Mouse (Mus musculus): Measurements from ENCODE around the gene Phlpp2. TPM values are rescaled to one million over a fixed set of nuclear protein-coding genes. Genes with fewer than 3 reads are reported as not detected.
"Not testable (repeated sequence)": the region's sequence is repeated elsewhere in the genome, so short reads cannot be mapped to it uniquely, and the experiment has no call there.

Gene Phlpp2
- polyA plus RNA-seq, 1 experiment from 2014 or later, result 5.2 TPM

GRCm38 (mm10) chr8:109868680-109869361, 479 bp downstream of the Phlpp2 start:
- no peaks in the 10 kb centered on the region for H3K27me3 ChIP-seq (replicated peaks)
- H3K9ac ChIP-seq, result peak overlapping the region; percentile 89
- WGBS, result under 1% methylated on average over 54 of the region's 78 CpGs
- H3K27ac ChIP-seq, result peak overlapping the region; percentile 92
- H3K36me3 ChIP-seq (replicated peaks), result no peaks in the 10 kb centered on the region
- H3K4me3 ChIP-seq, result peak overlapping the region; percentile 93
- peak; percentile 87 for ATAC-seq (replicated peaks)
- peak overlapping the region; percentile 60 for H3K4me2 ChIP-seq
- peaks cover 24% of the 10 kb centered on the region; the same call in 1 of the 2 replicates for H3K4me1 ChIP-seq
- no peaks in the 10 kb centered on the region for H3K9me3 ChIP-seq

GRCm38 (mm10) chr8:109871056-109871455, 2.7 kb downstream of the Phlpp2 start:
- 91% methylated on average over 1 of the region's 1 CpGs for WGBS
- Histone ChIP-seq H3K36me3 (replicated peaks) (no peaks in the 10 kb centered on the region), H3K27ac (no peak overlapping the region), H3K4me2 (no peak overlapping the region), H3K9me3 (no peaks in the 10 kb centered on the region), H3K4me3 (no peak overlapping the region), H3K9ac (no peak overlapping the region), H3K27me3 (replicated peaks) (no peaks in the 10 kb centered on the region), H3K4me1 (peaks cover 24% of the 10 kb centered on the region; the same call in 1 of the 2 replicates)
- no peak for ATAC-seq (replicated peaks)

DNA sequence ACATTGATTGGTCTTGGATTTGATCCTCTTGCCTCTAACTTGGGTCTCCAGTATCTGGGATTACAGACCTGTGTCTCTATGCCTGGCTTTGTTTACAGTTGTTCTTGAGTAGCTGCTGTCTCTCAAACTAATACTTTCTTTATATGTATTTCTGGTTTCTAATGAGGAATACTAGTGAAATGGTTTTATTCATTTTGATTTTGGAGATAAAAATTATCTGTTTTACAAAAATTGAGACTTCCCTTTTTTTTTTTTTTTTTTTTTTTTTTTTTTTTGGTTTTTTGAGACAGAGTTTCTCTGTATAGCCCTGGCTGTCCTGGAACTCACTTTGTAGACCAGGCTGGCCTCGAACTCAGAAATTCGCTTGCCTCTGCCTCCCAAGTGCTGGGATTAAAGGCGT, 5.5 kb downstream of the Phlpp2 start:
- not testable (repeated sequence) for H3K4me2 ChIP-seq; H3K9ac ChIP-seq; H3K9me3 ChIP-seq; H3K27me3 ChIP-seq (replicated peaks); H3K36me3 ChIP-seq (replicated peaks); H3K4me3 ChIP-seq; H3K27ac ChIP-seq; ATAC-seq (replicated peaks)
- peaks cover 21% of the 10 kb centered on the region; the same call in 1 of the 2 replicates for H3K4me1 ChIP-seq
- 84% methylated on average over 3 of the region's 3 CpGs for WGBS

GRCm38 (mm10) chr8:109880012-109880662, 11.8 kb downstream of the Phlpp2 start:
- H3K4me1 ChIP-seq, result no peaks in the 10 kb centered on the region
- H3K4me2 ChIP-seq, result no peak overlapping the region
- H3K9me3 ChIP-seq, result no peaks in the 10 kb centered on the region
- H3K27me3 ChIP-seq (replicated peaks), result no peaks in the 10 kb centered on the region
- 0 out of 2 replicates have a peak, but pooled peaks cover 10% of the 10 kb centered on the region for H3K36me3 ChIP-seq (replicated peaks)
- H3K9ac ChIP-seq, result no peak overlapping the region
- H3K4me3 ChIP-seq, result no peak overlapping the region
- no peak for ATAC-seq (replicated peaks)
- no peak overlapping the region for H3K27ac ChIP-seq
- 92% methylated on average over 5 of the region's 5 CpGs for WGBS

DNA sequence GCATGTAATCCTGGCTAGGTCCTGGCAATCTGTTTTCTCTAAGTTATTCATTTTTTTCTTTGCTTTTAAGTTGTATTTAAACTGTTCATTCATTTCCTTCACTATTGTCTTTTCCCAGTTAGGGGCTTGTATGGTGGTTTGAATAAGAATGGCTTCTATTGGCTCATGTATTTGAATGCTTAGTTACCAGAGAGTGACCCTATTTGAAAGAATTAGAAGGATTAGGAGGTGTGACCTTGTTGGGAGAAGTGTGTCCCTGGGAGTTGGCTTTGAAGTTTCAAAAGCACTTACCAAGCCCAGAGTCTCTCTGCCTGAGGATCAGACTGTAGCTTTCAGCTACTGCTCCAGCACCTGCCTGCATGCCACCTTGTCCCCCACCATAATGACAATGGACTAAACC, 17.0 kb downstream of the Phlpp2 start:
- Histone ChIP-seq H3K27me3 (replicated peaks) (no peaks in the 10 kb centered on the region), H3K27ac (no peak overlapping the region), H3K4me1 (no peaks in the 10 kb centered on the region), H3K9ac (no peak overlapping the region), H3K4me3 (no peak overlapping the region), H3K36me3 (replicated peaks) (0 out of 2 replicates have a peak, but pooled peaks cover 9% of the 10 kb centered on the region), H3K4me2 (no peak overlapping the region), H3K9me3 (no peaks in the 10 kb centered on the region)
- no peak for ATAC-seq (replicated peaks)

- H3K27ac ChIP-seq, result no peak overlapping the region
- H3K4me1 ChIP-seq, result no peaks in the 10 kb centered on the region
- H3K27me3 ChIP-seq (replicated peaks), result no peaks in the 10 kb centered on the region
- no peaks in the 10 kb centered on the region for H3K9me3 ChIP-seq
- no peak overlapping the region for H3K4me3 ChIP-seq
- peaks cover 15% of the 10 kb centered on the region; the same call in 1 of the 2 replicates for H3K36me3 ChIP-seq (replicated peaks)
- WGBS, result 100% methylated on average over 1 of the region's 1 CpGs
- no peak overlapping the region for H3K9ac ChIP-seq
- ATAC-seq (replicated peaks), result no peak
- no peak overlapping the region for H3K4me2 ChIP-seq
Measured at GRCm38 (mm10) chr8:109889211-109889610, 20.9 kb downstream of the Phlpp2 start.

GRCm38 (mm10) chr8:109890794-109891585, 22.6 kb downstream of the Phlpp2 start:
- Histone ChIP-seq H3K27me3 (replicated peaks) (no peaks in the 10 kb centered on the region), H3K9me3 (no peaks in the 10 kb centered on the region), H3K27ac (no peak overlapping the region), H3K4me2 (no peak overlapping the region), H3K4me3 (no peak overlapping the region), H3K36me3 (replicated peaks) (peaks cover 10% of the 10 kb centered on the region; the same call in 1 of the 2 replicates), H3K4me1 (no peaks in the 10 kb centered on the region), H3K9ac (no peak overlapping the region)
- WGBS, result 94% methylated on average over 3 of the region's 3 CpGs
- no peak for ATAC-seq (replicated peaks)

DNA sequence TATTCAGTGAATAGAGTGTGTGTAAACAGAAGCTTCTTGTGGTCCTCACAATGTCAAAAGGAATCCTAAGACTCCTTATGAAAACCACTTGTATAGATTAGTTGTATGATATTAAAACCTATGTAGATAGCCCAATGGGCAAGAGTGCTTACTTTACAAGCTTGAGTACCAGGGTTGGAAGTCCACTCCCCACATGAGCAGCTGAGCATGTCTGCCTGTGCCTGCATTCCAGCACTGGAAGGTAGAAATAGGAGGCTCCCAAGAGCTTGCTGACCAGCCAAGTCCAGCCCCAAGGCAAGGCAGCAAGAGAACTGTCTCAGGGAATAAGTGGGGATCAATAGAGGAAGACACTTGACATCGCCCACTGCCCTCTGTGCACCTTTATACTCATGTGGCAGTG, 26.3 kb downstream of the Phlpp2 start:
- Histone ChIP-seq H3K36me3 (replicated peaks) (peaks cover 10% of the 10 kb centered on the region; the same call in 1 of the 2 replicates), H3K4me2 (no peak overlapping the region), H3K4me1 (no peaks in the 10 kb centered on the region), H3K27ac (no peak overlapping the region), H3K9ac (no peak overlapping the region), H3K9me3 (no peaks in the 10 kb centered on the region), H3K27me3 (replicated peaks) (no peaks in the 10 kb centered on the region), H3K4me3 (no peak overlapping the region)
- ATAC-seq (replicated peaks), result no peak
- WGBS, result 100% methylated on average over 1 of the region's 1 CpGs

DNA sequence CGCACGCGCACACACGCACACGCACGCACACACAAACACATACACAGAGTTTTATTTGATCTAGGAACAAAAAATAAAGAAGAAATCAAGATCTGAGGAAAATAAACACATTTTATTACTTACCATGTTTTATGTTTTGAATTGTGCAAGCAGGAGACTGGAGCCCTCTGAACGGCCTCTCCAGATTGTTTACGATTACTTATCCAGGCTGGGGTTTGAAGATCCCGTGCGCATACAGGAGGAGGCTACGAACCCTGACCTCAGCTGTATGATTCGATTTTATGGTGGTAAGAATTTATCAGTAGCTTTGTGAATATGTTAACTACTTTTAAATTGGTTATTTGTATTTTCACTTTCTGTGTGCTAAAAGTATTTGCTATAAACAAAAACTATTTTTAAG, 27.0 kb downstream of the Phlpp2 start:
- Histone ChIP-seq H3K9ac (no peak overlapping the region), H3K36me3 (replicated peaks) (peaks cover 10% of the 10 kb centered on the region; the same call in 1 of the 2 replicates), H3K4me1 (no peaks in the 10 kb centered on the region), H3K9me3 (no peaks in the 10 kb centered on the region), H3K27me3 (replicated peaks) (no peaks in the 10 kb centered on the region), H3K4me2 (no peak overlapping the region), H3K27ac (no peak overlapping the region), H3K4me3 (no peak overlapping the region)
- no peak for ATAC-seq (replicated peaks)
- WGBS, result 95% methylated on average over 12 of the region's 12 CpGs

- Histone ChIP-seq H3K9me3 (no peaks in the 10 kb centered on the region), H3K4me1 (no peaks in the 10 kb centered on the region), H3K27me3 (replicated peaks) (no peaks in the 10 kb centered on the region), H3K4me3 (no peak overlapping the region), H3K27ac (no peak overlapping the region), H3K9ac (no peak overlapping the region), H3K4me2 (no peak overlapping the region), H3K36me3 (replicated peaks) (peaks cover 4% of the 10 kb centered on the region)
- no peak for ATAC-seq (replicated peaks)
Measured at GRCm38 (mm10) chr8:109902379-109902778, 34.0 kb downstream of the Phlpp2 start.

DNA sequence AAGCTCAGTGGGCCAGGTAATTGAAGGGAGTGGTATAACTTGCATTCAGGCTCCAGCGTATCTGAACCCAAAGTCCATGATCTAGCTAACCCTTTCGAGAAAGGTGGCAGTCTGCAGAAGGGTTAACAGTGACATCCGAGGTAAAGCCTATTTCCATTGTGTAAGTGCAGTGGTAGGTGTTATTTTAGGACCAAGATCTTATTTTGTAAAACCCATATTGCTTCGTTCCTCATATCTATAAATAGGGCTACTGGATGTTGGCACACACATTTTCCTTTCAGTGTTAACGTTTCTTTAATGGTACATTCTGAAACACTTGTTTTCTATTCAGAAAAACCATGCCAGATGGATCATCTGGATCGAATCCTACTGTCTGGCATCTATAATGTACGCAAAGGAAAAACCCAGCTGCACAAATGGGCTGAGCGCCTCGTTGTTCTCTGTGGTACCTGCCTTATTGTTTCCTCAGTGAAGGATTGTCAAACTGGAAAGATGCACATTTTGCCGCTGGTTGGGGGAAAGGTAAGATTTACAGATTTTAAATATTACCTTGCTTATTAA, 35.6 kb downstream of the Phlpp2 start:
- 87% methylated on average over 10 of the region's 10 CpGs for WGBS
- H3K36me3 ChIP-seq (replicated peaks), result peaks cover 8% of the 10 kb centered on the region
- H3K9ac ChIP-seq, result no peak overlapping the region
- no peaks in the 10 kb centered on the region for H3K27me3 ChIP-seq (replicated peaks)
- ATAC-seq (replicated peaks), result no peak
- no peaks in the 10 kb centered on the region for H3K9me3 ChIP-seq
- H3K4me2 ChIP-seq, result no peak overlapping the region
- no peaks in the 10 kb centered on the region for H3K4me1 ChIP-seq
- H3K27ac ChIP-seq, result no peak overlapping the region
- H3K4me3 ChIP-seq, result no peak overlapping the region
